Mouse (Mus musculus) liver, embryonic 14.5 days (tissue): ENCODE data around the gene Fhod1.

Experiments
- CTCF ChIP-seq: IDR thresholded peaks from 2 replicates; pipeline ENCODE4 v1.5.1; 2016; ENCODE audit warnings: antibody characterized with exemption, low read depth, control low read depth
- EP300 ChIP-seq: IDR thresholded peaks from 2 replicates; pipeline ENCODE4 v1.6.1; 2016; ENCODE audit warnings: antibody characterized with exemption, low read depth

- TF ChIP-seq EP300 = no peak
- TF ChIP-seq CTCF = no peak
Measured at GRCm38 (mm10) chr8:105361751-105362702, 14.3 kb upstream of the Fhod1 start.
